Mouse (Mus musculus): ENCODE results near the gene Pgap2.

The Pgap2 gene

DNA sequence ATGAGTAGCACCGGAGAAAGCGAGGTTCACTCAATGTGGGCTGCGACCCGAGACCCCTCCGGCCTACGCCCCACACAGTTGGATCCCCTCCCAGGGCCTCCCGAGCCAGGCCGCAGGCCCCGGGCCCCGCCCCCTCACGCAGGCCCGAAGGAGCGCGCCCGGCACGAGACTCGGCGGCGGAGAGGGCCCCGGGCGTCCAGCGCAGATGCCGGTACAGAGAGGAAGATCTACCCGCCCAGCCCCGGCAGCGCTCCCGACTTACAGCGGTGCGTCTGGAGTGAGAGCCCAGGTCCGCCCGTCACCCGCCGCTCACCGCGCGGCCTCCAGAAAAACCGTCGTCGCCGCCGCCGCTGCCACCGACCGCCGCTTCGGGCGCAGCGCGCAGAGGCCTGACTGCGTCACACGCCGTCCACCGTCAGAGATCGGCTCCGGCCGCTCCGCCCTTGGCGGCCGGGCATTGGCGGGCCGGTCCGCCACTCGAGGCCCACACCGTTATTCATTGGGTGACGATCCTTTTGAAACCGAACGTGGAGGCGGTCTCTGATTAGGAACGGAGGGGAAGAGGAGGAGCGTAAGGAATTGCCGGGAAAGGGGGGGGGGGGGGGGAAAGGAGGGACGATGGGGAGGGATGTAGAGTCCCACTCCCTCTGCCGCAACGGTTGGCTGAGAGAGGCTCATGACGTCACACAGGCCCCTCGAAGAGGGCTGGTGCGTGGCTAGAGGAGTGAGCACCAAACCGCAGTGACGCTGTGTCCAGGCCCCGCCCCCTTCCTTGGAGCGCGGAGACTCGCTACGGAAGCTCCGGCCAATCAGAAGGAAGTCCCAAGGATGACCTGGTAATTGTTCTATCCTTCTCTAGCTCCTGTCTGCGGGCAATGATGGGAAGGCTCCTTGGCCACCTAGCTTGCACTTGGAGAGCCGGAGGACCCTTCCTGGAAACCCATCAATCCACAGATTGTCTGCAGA, at the start of gene Pgap2, which contains the start of gene Nup98:
TSS of gene Pgap2 (plus strand) at position 453 of the 966 bp plus-strand sequence.
TSS of gene Nup98 (minus strand) at position 421 of the 966 bp plus-strand sequence.
- peak; percentile 96 for DNase-seq (ENCODE audit: low spot score)

DNA sequence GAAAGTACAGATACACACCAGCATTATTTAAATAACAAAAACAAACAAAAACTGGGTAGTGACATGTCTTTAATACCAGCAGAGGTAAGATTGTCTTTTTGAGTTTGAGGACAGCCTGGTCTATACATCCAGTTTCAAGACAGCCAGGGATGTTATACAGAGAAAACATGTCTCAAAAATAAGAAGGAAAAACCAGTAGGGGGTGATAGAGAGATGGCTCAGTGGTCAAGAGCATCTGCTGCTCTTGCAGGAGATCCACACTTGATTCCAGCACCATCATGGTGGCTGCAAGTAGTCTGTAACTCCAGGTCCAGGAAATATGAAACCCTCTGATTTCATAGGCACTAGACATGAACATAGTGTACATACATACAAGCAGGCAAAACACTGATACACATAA, 39.7 kb upstream of the Pgap2 start:
- DNase-seq (ENCODE audit: low spot score), result no peak

DNA sequence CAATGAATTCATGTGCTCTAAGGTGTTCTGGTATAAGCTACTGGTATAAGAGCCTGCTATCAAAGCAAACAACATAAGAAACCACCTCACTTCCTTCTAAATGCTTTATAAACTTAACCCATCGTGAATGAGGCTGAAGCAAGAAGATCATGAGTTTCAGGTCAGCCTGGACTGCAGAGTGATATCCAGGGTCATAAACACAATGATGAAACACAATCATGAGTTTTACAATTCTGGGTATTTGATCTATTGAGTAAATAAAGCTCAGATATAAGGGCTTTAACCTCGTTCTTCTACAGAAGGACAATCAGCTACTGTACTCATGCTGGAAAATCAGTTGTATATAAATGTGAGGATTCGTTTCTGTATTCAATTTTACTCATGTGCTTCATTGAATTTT, 26.2 kb upstream of the Pgap2 start:
- DNase-seq (ENCODE audit: low spot score), result no peak

DNA sequence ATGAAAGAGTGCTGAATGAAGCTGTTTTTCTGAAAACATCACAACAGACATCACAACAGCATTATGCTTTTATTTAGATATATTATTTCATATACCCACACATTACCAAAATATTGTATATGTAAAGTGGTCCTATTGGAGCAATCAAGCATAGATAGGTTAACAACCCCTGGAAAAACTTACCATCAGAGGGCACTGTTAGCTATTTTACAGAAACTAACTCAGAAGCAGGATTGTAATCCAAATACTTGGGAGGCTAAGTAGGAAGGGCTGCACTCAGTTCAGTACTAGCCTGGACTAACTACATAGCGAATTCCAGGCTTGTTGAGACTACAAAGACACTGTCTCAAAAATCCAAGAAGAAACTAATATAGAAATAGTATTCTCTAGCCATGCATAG, 17.7 kb upstream of the Pgap2 start:
- DNase-seq (ENCODE audit: low spot score), result no peak

DNA sequence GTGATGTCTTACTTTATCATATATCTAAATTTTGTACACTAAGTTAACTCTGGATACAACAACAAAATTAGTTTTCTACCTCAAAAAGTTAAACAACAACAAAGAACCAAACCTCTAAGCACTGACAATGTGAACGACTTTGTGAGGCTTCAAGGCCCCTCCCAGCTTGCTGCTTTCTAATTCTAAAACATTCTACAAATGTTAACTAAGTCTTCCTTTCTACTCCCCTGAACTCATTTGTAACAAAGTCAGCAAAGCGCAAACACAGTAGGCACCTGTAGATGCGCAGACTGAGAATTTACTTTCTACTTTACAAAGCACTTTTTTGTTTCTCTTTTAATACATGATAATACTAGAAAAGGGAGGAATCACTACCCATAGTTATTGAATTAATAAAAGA, 9.4 kb upstream of the Pgap2 start:
- no peak for DNase-seq (ENCODE audit: low spot score)

DNA sequence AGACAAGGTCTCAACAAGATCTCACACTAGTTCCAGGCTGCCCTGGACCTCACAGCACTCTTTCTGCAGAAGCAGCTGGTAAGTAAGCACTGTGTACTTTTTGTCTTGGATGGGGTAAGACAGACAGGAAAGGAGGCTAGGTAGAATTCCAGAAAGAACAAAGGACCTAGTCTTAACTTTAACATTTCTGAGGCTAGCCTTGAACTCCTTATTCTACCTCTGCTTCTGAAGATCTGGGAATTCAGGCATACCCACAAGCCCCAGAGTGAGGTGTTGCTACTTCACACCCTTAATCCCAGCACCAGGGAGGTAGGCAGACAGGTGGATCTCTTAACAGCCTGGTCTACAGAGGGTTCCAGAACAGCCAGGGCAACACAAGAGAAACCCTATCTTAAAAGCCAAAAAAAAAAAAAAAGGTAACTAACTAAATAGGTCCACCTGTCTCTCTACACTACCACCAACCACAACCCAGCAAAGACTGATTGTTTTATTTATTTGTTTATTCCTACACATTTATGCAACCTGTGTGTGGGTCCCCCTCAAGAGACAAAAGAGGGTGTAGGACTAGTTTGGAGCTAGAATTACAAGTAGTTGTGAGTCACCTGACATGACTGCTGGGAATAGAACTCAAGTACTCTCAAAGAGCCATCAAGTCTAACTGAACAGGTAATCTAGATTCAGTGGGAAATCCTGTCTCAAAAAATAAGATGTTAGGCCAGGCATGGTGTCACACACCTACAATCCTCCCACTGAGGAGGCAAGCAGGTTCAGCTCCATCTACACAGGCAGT, 8.8 kb upstream of the Pgap2 start:
- no peak for DNase-seq (ENCODE audit: low spot score)

DNA sequence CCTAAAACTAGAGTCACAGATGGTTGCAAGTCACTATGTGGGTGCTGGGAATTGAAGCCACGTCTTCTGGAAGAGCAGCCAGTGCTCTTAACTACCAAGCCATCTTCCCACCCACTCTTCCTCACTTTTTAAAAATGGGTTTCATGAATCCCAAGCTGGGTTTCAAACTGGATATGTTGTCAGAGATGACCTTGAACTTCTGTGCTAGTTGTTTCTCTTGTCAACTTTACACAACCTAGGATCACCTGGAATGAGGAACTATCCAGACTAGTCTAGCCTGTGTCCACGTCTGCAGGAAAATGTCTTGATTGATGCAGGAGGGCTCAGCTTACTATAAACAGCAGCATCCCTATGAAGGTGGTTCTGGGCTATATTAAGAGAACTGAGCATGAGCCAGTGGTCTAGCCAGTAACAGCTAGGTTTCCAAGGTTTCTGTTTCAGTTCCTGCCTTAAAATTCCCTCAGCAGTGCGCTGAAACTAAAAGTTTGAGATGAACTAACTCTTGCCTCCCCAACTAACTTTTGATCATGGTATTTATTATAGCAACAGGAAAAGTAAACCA, 5.6 kb upstream of the Pgap2 start:
- DNase-seq (ENCODE audit: low spot score), result no peak

DNA sequence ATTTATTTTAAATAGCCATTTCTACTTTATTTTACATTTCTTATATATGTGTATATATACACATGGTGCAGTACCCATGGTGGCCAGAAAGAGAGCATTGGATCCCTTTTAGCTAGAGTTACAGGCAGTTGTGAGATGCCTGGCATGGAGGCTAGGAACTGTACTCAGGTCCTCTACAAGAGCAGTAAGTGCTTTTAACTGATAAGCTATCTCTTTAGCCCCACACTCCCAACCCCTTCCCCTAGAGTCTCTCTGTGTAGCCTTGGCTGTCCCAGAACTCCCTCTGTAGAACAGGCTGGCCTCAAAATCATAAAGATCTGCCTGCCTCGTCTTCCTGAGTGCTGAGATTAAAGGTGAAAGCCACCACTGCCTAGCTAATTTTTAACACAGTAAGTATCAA, 4.4 kb upstream of the Pgap2 start:
- DNase-seq (ENCODE audit: low spot score), result no peak

DNA sequence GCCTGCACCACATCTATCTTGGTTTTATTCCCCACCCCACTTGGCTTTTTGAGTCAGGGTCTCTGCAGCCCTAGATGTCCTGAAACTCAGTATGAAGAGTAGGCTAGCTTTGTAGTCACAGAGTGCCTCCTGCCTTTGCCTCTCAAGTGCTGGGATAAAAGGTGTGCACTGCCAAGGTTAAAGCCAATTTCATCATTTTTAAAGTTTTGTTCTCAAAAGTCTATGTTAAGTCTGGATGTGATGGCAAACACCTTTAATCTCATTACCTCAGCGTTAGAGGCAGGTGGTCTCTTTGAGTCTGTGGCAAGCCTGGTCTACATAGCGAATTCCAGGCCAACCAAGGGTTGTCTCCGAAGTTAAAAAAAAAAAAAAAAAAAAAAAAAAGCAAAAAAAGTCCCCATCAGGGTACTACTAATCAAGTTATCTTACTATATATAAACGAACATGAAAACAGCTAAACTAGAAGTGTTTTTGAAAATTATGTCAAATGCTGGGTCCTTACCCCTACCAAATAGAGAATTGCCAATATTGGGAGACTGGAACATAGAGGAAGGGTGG, 1.1 kb upstream of the Pgap2 start:
- DNase-seq (ENCODE audit: low spot score), result no peak

DNA sequence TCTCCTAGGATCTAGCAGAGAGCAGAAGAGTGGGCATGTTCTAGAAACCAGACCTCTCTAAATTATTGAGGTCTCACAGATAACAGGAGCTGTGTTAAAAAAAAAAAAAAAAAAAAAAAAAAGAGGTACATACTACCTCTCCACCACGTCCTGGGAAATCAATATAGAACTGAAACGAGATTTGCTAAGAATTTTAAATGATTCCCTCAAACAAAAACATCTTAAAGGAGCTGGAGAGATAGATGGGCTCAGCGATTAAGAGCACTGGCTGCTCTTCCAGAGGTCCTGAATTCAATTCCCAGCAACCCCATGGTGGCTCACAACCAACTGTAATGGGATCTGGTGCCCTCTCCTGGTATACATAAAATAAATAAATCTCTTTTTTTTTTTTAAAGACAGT, 1.1 kb downstream of the Pgap2 start:
- DNase-seq (ENCODE audit: low spot score), result no peak

DNA sequence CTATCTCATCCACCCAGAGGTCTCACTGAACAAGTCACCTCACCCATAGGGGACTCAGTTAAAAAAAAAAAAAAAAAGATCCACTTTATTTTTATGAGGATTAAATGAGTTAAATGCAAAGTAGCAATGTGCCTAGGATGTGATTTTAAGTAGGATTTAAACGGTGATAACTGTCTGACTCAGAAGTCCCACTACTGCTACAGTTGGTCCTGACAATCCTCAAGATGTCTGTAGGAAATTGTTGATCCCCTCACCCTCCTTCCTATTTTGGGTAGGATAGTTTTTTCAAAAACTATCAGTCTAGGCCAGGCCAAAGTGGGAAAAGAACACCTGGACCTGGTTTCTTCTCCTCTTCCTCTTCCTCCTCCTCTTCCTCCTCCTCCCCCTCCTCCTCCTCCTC, 11.9 kb downstream of the Pgap2 start:
- DNase-seq (ENCODE audit: low spot score), result no peak

DNA sequence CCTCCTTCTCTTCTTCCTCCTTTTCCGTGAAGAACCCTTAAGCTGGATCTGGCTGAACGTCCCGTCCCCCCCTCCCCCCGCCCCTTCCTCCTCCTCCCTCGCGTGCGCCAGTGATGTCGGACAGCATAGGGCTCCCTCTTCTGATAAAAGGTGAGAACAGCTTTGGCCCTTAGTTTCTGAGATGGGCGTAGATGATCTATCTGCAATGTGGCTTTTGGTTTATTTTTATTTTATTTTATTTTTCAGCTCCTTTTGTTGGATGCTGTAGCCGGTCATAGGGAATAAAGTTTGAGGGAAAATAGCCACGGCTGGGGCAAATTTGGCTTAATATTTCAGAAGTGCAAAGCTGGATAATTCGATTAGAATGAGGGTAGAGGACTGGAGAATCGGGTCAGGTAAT, 12.3 kb downstream of the Pgap2 start:
- no peak for DNase-seq (ENCODE audit: low spot score)

DNA sequence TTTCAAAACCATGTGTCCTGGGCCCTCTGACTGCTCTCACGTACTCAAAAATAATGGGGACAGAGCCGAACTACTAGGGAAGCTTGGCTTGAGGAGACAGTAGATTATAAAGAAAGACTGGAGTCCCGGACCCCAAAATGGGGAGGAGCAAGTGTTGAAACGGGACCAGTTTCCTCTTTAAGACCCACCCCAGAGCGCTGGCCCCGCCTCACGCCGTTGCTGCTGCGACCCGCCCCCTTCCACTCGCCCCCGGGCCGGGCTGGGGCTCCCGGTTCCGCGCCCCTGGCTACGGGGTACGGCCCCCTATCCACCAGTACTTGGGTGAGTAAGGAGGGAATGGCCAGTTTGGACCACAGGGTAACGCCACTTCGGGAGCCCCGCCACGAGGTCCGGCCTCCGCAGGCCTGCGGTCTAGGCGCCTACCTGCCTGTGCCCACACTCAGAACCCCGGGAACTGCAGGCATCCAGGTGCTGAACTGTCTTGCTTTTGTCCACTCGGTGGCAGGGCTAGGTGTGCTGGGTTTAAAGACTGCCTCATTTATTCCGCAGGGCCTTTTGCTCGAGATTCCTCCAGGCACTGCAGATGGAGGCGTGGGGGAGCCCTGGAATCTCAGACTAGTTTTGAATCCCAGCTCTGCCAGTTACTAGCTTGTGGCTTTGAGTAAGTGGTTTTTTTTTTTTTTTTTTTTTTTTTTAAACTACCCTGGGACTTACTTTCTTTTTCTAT, 13.0 kb downstream of the Pgap2 start:
- DNase-seq (ENCODE audit: low spot score), result peak; percentile 80

DNA sequence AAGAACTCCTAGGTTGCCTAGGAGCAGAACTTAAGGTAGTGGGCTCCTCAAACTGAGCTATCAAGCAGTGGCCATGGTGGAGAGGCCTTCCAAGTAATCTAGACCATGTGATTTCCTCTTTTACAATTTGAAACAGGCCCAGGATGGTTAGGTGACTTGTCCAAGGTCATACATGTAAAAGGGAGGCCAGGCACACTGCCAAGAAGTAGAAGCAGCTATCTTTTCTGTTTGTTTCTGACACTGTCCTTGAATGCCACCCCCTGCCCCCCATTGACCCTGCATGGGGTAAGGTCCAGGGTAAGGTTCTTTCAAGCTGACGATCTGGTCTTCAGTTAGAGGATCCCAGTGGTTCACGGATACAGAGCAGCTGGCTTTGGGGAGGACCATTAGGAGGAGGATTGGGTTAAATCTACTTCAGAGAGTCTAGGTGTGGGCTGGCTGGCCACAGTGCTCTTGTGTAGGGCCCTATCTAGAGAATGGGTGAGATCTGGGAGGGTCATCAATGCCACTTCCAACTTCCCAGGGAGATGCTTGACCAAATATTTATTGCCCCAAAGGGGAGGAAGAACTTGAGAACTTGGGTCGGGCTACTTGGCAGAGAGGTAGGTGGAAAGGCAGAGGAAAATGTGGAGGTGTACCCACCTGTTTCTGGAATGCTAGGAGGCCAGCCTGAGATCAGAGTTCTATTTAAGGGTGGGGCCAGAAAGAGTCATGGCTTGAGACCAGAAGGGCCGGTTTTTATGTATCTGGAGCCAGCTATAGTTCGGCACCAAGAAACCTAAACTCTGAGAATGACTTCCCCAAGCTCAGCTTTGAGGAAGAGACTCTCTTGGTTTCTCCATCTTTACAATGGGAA, 14.1 kb downstream of the Pgap2 start:
- peak; percentile 61 for DNase-seq (ENCODE audit: low spot score)

DNA sequence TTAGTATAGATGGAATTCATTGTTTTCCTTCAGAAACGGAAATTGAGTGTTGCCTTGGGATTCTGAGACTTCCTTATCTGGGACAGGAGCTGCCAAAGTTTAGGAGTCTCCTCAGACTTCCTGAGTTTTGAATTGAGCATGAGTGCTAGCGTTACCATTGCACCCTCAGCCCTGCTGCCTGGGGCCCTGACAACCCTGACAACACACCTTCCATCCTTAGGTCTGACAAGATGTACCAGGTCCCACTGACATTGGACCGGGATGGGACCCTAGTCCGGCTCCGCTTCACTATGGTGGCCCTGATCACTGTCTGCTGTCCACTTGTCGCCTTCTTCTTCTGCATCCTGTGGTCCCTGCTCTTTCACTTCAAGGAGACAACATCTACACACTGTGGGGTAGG, 16.0 kb downstream of the Pgap2 start:
- DNase-seq (ENCODE audit: low spot score), result no peak

DNA sequence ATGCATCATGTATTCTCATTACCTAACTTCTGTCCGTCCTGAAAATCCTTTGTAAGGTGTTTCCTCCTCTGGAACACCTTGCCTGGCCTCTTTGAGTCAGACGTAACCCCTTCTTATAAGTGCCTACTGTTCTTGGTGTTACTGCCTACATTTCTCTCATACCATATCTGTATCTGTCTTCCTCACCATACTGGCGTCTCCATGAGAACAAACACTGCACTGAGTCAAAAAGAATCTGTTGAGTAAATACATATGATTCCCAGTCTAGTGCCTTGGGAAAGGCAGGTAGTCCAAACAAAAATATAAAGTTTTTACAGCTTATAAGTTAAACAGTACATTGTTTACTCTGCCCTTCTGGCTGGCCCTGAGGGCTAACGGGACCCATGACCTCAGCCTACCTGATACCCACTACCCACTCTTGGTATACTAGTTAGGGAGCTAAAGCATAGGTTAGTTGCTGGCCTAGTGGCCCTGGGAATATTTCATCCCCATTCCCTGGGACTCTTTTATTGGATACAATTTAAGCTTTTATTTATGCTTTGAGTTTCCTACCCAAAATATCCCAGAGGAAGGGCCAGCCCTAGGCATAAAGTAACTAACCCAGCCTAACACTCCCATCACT, 18.2 kb downstream of the Pgap2 start:
- no peak for DNase-seq (ENCODE audit: low spot score)

DNA sequence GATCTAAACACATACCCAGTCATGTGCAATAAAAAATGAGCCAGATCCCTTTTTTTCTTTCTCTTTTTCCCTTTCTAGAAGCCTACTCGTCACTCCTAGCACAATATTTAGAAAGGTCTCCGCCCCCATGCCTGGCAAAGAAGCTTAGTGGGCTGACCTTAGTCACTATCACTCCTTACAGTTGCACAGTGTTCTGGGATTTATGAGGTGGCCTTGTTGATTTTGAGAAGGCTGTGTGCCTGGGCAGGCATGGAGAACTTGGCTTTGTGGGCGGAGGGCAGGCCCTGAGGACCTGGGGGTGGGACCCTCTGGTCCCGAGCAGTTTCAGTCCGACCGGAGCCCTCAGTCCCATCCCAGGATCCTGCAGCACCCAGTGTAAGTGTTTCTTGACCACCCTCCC, 19.8 kb downstream of the Pgap2 start:
- no peak for DNase-seq (ENCODE audit: low spot score)

DNA sequence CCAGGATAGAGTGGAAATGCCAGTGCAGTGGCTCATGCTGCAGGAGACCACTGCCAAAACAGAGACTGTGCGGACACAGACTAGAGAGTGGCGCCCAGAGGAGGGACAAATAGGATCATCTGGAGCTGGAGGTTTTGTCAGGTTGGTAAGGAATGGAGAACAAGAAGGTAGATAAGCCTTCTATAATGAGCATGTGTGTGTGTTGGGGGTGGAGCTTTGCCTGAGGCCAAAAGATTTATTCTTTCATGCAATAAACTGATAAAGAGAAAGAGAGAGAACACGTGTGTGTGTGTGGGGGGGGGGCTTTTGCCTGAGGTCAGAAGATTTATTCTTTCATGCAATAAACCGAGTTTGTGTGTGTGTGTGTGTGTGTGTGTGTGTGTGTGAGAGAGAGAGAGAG, 23.1 kb downstream of the Pgap2 start:
- DNase-seq (ENCODE audit: low spot score), result no peak

DNA sequence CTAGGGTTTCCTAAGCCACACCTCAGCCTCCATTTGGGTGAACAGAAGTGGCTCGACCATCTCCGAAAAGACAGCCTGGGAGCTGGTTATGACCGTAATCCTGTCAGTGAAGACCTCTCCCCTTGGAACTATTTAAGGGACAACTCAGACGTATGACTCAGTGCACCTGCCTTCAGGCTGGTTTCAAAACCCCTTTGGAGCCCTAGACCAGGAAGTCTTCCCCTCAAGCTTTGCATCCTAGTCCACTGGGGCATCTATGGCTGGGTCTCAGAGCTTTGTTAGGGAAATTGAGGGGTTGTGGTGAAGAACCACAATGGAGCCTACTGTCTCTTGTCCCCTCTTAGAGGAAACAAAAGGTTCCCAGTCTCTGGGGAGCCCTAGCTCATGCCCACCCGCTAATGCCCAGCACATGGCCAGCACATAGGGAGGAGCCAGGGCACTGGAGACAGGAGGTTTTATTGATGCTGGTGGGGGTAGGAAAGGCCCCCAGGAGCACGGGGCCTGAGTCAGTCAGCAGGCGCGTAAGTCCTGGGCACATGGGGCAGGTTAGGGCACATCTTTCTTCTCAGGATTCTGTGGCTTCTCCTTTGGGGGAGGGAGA, 28.8 kb downstream of the Pgap2 start:
- no peak for DNase-seq (ENCODE audit: low spot score)

DNA sequence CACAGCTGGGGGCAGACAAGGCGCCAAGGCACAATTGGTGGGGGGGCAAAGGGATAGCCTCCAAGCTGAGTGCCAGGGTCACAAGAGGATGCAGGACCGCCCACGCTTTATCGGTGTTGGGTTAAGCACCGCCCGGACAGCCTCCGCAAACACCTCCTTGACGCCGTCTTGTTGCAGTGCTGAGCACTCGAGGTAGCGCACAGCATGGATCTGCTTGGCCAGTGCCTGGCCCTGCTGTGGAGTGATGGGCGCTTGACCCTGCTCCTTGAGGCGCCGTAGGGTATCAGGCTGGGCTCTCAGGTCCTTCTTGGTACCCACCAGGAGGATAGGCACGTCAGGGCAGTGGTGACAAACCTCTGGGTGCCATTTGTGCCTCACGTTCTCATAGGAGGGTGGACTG, 29.6 kb downstream of the Pgap2 start:
- no peak for DNase-seq (ENCODE audit: low spot score)

Data from ovary, postnatal 36 days (tissue).